Mouse (Mus musculus) ES-E14 (cell line): ENCODE results near the gene Ldb1.

ENCODE experiments used
- CHD2 ChIP-seq: IDR thresholded peaks from 2 replicates; pipeline ENCODE4 v1.6.1; 2014; ENCODE audit warnings: mild to moderate bottlenecking, low read depth, low read length, inconsistent platforms
- HCFC1 ChIP-seq: IDR thresholded peaks from 2 replicates; pipeline ENCODE4 v1.6.1; 2012; ENCODE audit warnings: low read length, inconsistent platforms, borderline replicate concordance; ENCODE audit not compliant: insufficient read depth

DNA sequence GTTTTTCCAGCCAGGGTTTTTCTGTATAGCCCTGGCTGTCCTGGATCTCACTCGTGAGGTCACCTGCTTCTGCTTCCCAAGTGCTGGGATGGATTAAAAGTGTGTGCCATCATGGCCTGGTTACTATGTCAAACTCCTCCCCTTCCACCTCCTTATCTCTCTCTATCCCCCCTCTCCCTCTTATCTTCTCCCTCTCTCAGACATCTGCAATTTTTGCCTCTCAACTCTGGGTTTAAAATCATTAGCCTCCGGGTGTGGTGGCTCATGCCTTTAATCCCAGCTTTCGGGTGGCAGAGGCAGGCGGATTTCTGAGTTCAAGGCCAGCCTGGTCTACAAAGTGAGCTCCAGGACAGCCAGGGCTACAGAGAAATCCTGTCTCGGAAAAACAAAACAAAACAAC lies 29.3 kb upstream of the Ldb1 start:
- no peak for TF ChIP-seq HCFC1
- no peak for TF ChIP-seq CHD2
